Mouse (Mus musculus) embryonic facial prominence, embryonic 15.5 days (tissue): ENCODE data around the gene Gnptab. TPM values are rescaled to one million over a fixed set of nuclear protein-coding genes. Genes with fewer than 3 reads are reported as not detected.

Source experiments
- ATAC-seq: fragments of 200-750 bp; cut with Nextera tagmentation; 2 replicates; pipeline ENCODE4 v1.8.0; 2017; ENCODE audit warnings: low read depth, moderate TSS enrichment; ENCODE audit not compliant: insufficient number of reproducible peaks, low FRiP score, low TSS enrichment
- H3K27ac ChIP-seq: fragments of 300-500 bp; sonication (generic); replicated peaks from 2 replicates; pipeline ENCODE4 v1.5.1; 2015; ENCODE audit warnings: mild to moderate bottlenecking, inconsistent platforms
- H3K27me3 ChIP-seq: fragments of 300-500 bp; sonication (generic); 2 replicates; pipeline ENCODE4 v1.6.1; 2015; ENCODE audit warnings: inconsistent platforms
- H3K36me3 ChIP-seq: fragments of 300-500 bp; sonication (generic); 2 replicates; pipeline ENCODE4 v1.6.1; 2015; ENCODE audit warnings: mild to moderate bottlenecking, inconsistent platforms
- H3K4me1 ChIP-seq: fragments of 300-500 bp; sonication (generic); 2 replicates; pipeline ENCODE4 v1.6.1; 2015; ENCODE audit warnings: inconsistent platforms
- H3K4me2 ChIP-seq: fragments of 300-500 bp; sonication (generic); replicated peaks from 2 replicates; pipeline ENCODE4 v1.6.1; 2015; ENCODE audit warnings: mild to moderate bottlenecking, inconsistent platforms
- H3K4me3 ChIP-seq: fragments of 300-500 bp; sonication (generic); replicated peaks from 2 replicates; pipeline ENCODE4 v1.5.1; 2015; ENCODE audit warnings: mild to moderate bottlenecking, inconsistent platforms
- H3K9ac ChIP-seq: fragments of 300-500 bp; sonication (generic); 2 replicates; pipeline ENCODE4 v1.6.1; 2015; ENCODE audit warnings: inconsistent platforms
- H3K9me3 ChIP-seq: fragments of 300-500 bp; sonication (generic); replicated peaks from 2 replicates; pipeline ENCODE4 v1.6.1; 2016; ENCODE audit warnings: inconsistent platforms
- WGBS: fragments of 180-500 bp; shearing (Covaris S2); methylation state at CpG from one replicate; pipeline ENCODE4 v1.1.7; 2015; 5-methylcytosine and 5-hydroxymethylcytosine counted together
- polyA plus RNA-seq: library from polyadenylated mRNA; unstranded; fragments of >200 nt; fragmentation: Nextera tagmentation; extraction: Ambion mirVana; gene quantifications from 2 replicates; pipeline ENCODE4 v1.2.1, GENCODE M21; 2015

The Gnptab gene
- polyA plus RNA-seq, 1 experiment from 2014 or later, result 11.0 TPM

- H3K9me3 ChIP-seq, result no peaks in the 10 kb centered on the region
- H3K27ac ChIP-seq, result no peak overlapping the region
- H3K4me1 ChIP-seq, result peaks cover 16% of the 10 kb centered on the region
- WGBS, result 23% methylated on average over 10 of the region's 10 CpGs
- no peaks in the 10 kb centered on the region for H3K27me3 ChIP-seq
- ATAC-seq, result peak; percentile 49; the same call in 1 of the 2 replicates
- H3K4me2 ChIP-seq, result peak overlapping the region; percentile 28
- no peaks in the 10 kb centered on the region for H3K36me3 ChIP-seq
- H3K4me3 ChIP-seq, result no peak overlapping the region
- H3K9ac ChIP-seq, result no peak overlapping the region
These were observed 11.3 kb downstream of the Gnptab start for GRCm38 (mm10) chr10:88390096-88390790.

- no peaks in the 10 kb centered on the region for H3K27me3 ChIP-seq
- no peaks in the 10 kb centered on the region for H3K9me3 ChIP-seq
- H3K4me2 ChIP-seq, result no peak overlapping the region
- no peak for ATAC-seq
- WGBS, result 82% methylated on average over 9 of the region's 9 CpGs
- no peak overlapping the region for H3K9ac ChIP-seq
- peaks cover 16% of the 10 kb centered on the region for H3K4me1 ChIP-seq
- no peaks in the 10 kb centered on the region for H3K36me3 ChIP-seq
- no peak overlapping the region for H3K4me3 ChIP-seq
- H3K27ac ChIP-seq, result no peak overlapping the region
These were observed 12.6 kb downstream of the Gnptab start for GRCm38 (mm10) chr10:88391495-88391894.

GRCm38 (mm10) chr10:88392181-88392847, 13.4 kb downstream of the Gnptab start:
- Histone ChIP-seq H3K9me3 (no peaks in the 10 kb centered on the region), H3K4me2 (no peak overlapping the region), H3K27me3 (no peaks in the 10 kb centered on the region), H3K27ac (no peak overlapping the region), H3K36me3 (no peaks in the 10 kb centered on the region), H3K4me1 (peaks cover 16% of the 10 kb centered on the region), H3K4me3 (no peak overlapping the region), H3K9ac (no peak overlapping the region)
- 81% methylated on average over 9 of the region's 9 CpGs for WGBS
- ATAC-seq, result peak; percentile 61; the same call in 1 of the 2 replicates

GRCm38 (mm10) chr10:88398668-88399243, 19.8 kb downstream of the Gnptab start:
- Histone ChIP-seq H3K9me3 (no peaks in the 10 kb centered on the region), H3K27me3 (no peaks in the 10 kb centered on the region), H3K36me3 (no peaks in the 10 kb centered on the region), H3K4me2 (no peak overlapping the region), H3K27ac (no peak overlapping the region), H3K9ac (no peak overlapping the region), H3K4me1 (no peaks in the 10 kb centered on the region), H3K4me3 (no peak overlapping the region)
- 73% methylated on average over 6 of the region's 6 CpGs for WGBS
- no peak for ATAC-seq

DNA sequence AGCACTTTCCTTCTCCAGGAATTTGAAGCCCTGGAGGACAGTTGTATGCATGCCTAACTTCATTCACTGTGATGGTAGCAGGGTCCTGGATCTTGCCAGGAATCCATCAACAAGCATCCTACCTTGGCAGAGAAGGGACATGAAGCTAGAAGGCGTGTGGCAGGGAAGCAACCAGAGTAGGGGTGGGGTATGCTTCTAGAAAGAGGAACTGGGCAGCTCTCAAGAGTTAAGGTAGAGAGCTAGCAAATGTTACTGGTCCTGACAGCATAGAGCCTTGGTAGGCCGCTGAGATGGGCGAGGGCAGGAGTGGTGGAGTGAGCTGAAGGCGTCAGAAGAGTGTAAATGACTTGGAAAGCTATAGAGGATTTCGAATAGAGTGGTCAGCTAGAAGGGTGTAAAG, 20.3 kb downstream of the Gnptab start:
- Histone ChIP-seq H3K9ac (no peak overlapping the region), H3K9me3 (no peaks in the 10 kb centered on the region), H3K27ac (no peak overlapping the region), H3K4me3 (no peak overlapping the region), H3K4me2 (no peak overlapping the region), H3K4me1 (no peaks in the 10 kb centered on the region), H3K36me3 (no peaks in the 10 kb centered on the region), H3K27me3 (no peaks in the 10 kb centered on the region)
- no peak for ATAC-seq
- 77% methylated on average over 5 of the region's 5 CpGs for WGBS

DNA sequence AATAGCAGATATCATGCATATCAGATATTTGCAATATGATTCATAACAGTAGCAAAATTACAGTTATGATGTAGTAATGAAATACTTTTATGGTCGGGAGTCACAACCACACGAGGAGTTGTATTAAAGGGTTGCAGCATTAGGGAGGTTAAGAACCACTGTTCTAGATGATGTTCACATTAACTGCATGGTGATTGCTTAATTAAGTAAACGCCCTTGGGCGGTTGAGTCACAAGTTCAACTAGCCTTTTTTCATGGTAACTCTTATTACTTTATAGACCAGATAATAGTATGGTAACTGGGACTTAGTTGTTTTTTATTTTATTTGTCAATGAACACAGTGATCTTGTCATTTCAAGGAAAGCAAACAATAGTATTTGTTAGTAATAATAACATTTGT, 24.1 kb downstream of the Gnptab start:
- H3K9me3 ChIP-seq, result no peaks in the 10 kb centered on the region
- no peak overlapping the region for H3K4me2 ChIP-seq
- no peaks in the 10 kb centered on the region for H3K27me3 ChIP-seq
- no peaks in the 10 kb centered on the region for H3K4me1 ChIP-seq
- H3K27ac ChIP-seq, result no peak overlapping the region
- ATAC-seq, result no peak
- no peaks in the 10 kb centered on the region for H3K36me3 ChIP-seq
- WGBS, result 84% methylated on average over 4 of the region's 4 CpGs
- no peak overlapping the region for H3K9ac ChIP-seq
- no peak overlapping the region for H3K4me3 ChIP-seq

GRCm38 (mm10) chr10:88404220-88404619, 25.3 kb downstream of the Gnptab start:
- H3K36me3 ChIP-seq, result no peaks in the 10 kb centered on the region
- H3K4me1 ChIP-seq, result no peaks in the 10 kb centered on the region
- H3K9ac ChIP-seq, result no peak overlapping the region
- no peak for ATAC-seq
- no peak overlapping the region for H3K4me3 ChIP-seq
- no peak overlapping the region for H3K4me2 ChIP-seq
- H3K9me3 ChIP-seq, result no peaks in the 10 kb centered on the region
- H3K27me3 ChIP-seq, result no peaks in the 10 kb centered on the region
- H3K27ac ChIP-seq, result no peak overlapping the region
- WGBS, result 84% methylated on average over 6 of the region's 6 CpGs

GRCm38 (mm10) chr10:88405812-88406211, 26.9 kb downstream of the Gnptab start:
- Histone ChIP-seq H3K4me1 (no peaks in the 10 kb centered on the region), H3K9ac (no peak overlapping the region), H3K4me3 (no peak overlapping the region), H3K27me3 (no peaks in the 10 kb centered on the region), H3K4me2 (no peak overlapping the region), H3K36me3 (no peaks in the 10 kb centered on the region), H3K27ac (no peak overlapping the region), H3K9me3 (no peaks in the 10 kb centered on the region)
- ATAC-seq, result no peak
- WGBS, result 80% methylated on average over 7 of the region's 7 CpGs

- WGBS, result 84% methylated on average over 12 of the region's 12 CpGs
- no peak for ATAC-seq
These were observed 29.1 kb downstream of the Gnptab start for GRCm38 (mm10) chr10:88407875-88408631.

DNA sequence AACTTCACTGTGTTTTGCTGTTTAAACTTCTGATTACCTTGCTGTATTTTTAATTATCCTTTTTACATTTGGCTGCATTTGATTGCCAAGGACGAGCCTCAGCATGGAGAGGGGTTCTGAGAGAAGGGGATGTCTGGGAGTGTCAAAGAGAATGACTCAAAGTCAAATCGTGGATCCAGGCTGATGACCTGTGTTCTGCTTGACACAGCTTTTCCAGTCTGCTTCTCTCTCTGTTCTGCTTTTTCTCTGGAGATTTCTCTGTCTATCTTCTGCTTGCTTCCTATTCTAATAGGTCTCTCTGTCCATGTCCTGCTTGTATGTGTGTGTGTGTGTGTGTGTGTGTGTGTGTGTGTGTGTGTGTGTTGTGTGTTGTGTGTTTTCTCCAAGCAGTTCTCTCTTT, 30.8 kb downstream of the Gnptab start:
- WGBS, result 52% methylated on average over 2 of the region's 2 CpGs
- Histone ChIP-seq H3K27ac (no peak overlapping the region), H3K27me3 (no peaks in the 10 kb centered on the region), H3K4me2 (no peak overlapping the region), H3K36me3 (no peaks in the 10 kb centered on the region), H3K4me3 (no peak overlapping the region), H3K9ac (no peak overlapping the region), H3K9me3 (no peaks in the 10 kb centered on the region), H3K4me1 (no peaks in the 10 kb centered on the region)
- no peak for ATAC-seq

More at GRCm38 (mm10) chr10:88407875-88408631, 29.1 kb downstream of the Gnptab start:
- H3K27me3 ChIP-seq, result no peaks in the 10 kb centered on the region
- no peaks in the 10 kb centered on the region for H3K9me3 ChIP-seq
- no peak overlapping the region for H3K9ac ChIP-seq
- H3K4me2 ChIP-seq, result no peak overlapping the region
- no peak overlapping the region for H3K27ac ChIP-seq
- no peaks in the 10 kb centered on the region for H3K4me1 ChIP-seq
- no peaks in the 10 kb centered on the region for H3K36me3 ChIP-seq
- no peak overlapping the region for H3K4me3 ChIP-seq
